Mouse (Mus musculus) liver, embryonic 11.5 days (tissue): ENCODE measurements at regions not wholly inside any gene's neighbourhood (a gene's known extent, or its start where the extent isn't known, plus 50 kb on each side); places are given as distances from the start of the nearest gene placed in this dataset.

Experiments used
- ATAC-seq: fragments of 200-750 bp; cut with Nextera tagmentation; replicated peaks from 2 replicates; pipeline ENCODE4 v1.8.0; 2017; ENCODE audit warnings: moderate number of reproducible peaks, mild to moderate bottlenecking, moderate TSS enrichment, moderate library complexity; ENCODE audit not compliant: low FRiP score
- DNase-seq: peaks from one replicate; pipeline ENCODE4 v3.0.0-alpha.2; 2017; ENCODE audit warnings: low spot score
- H3K27ac ChIP-seq: fragments of 300-500 bp; sonication (generic); 2 replicates; pipeline ENCODE4 v1.5.1; 2014; ENCODE audit warnings: mild to moderate bottlenecking, low read depth, low read length, control low read depth
- H3K27me3 ChIP-seq: fragments of 300-500 bp; sonication (generic); replicated peaks from 2 replicates; pipeline ENCODE4 v1.6.1; 2014; ENCODE audit warnings: low read length, mixed read lengths; ENCODE audit not compliant: control insufficient read depth, insufficient read depth
- H3K36me3 ChIP-seq: fragments of 300-500 bp; sonication (generic); 2 replicates; pipeline ENCODE4 v1.6.1; 2014; ENCODE audit warnings: mild to moderate bottlenecking, low read length, moderate library complexity, mixed read lengths; ENCODE audit not compliant: control insufficient read depth, insufficient read depth
- H3K4me1 ChIP-seq: fragments of 300-500 bp; sonication (generic); replicated peaks from 2 replicates; pipeline ENCODE4 v1.6.1; 2014; ENCODE audit warnings: low read length, mixed read lengths; ENCODE audit not compliant: control insufficient read depth, insufficient read depth
- H3K4me2 ChIP-seq: fragments of 300-500 bp; sonication (generic); 2 replicates; pipeline ENCODE4 v1.6.1; 2014; ENCODE audit warnings: mild to moderate bottlenecking, control low read depth, moderate library complexity
- H3K4me3 ChIP-seq: fragments of 300-500 bp; sonication (generic); 2 replicates; pipeline ENCODE4 v1.5.1; 2014; ENCODE audit warnings: low read depth, low read length, control low read depth
- H3K9ac ChIP-seq: fragments of 300-500 bp; sonication (generic); 2 replicates; pipeline ENCODE4 v1.6.1; 2014; ENCODE audit warnings: low read depth, low read length, control low read depth
- H3K9me3 ChIP-seq: fragments of 300-500 bp; sonication (generic); 2 replicates; pipeline ENCODE4 v1.6.1; 2016; ENCODE audit warnings: low read length, inconsistent platforms, mixed read lengths; ENCODE audit not compliant: control insufficient read depth
- WGBS: fragments of 180-500 bp; shearing (Covaris S2); extraction: QIAGEN DNeasy Blood & Tissue Kit; methylation state at CpG from one replicate; pipeline ENCODE4 v1.1.7; 2014; 5-methylcytosine and 5-hydroxymethylcytosine counted together

GRCm38 (mm10) chr5:119467346-119468085, 203.0 kb upstream of the Tbx3 start:
- DNase-seq: no peak
- ATAC-seq: no peak

GRCm38 (mm10) chr5:119477926-119478325, 192.5 kb upstream of the Tbx3 start:
- H3K36me3 ChIP-seq: no peaks in the 10 kb centered on the region
- no peaks in the 10 kb centered on the region for H3K27me3 ChIP-seq
- H3K4me2 ChIP-seq: no peak overlapping the region
- ATAC-seq (no peak), DNase-seq (no peak)
- no peak overlapping the region for H3K27ac ChIP-seq
- H3K4me1 ChIP-seq: no peaks in the 10 kb centered on the region; the same call in 1 of the 2 replicates
- WGBS: 81% methylated on average over 2 of the region's 2 CpGs
- no peak overlapping the region for H3K4me3 ChIP-seq
- no peak overlapping the region for H3K9ac ChIP-seq
- no peaks in the 10 kb centered on the region for H3K9me3 ChIP-seq

More at GRCm38 (mm10) chr5:119467346-119468085, 203.0 kb upstream of the Tbx3 start:
- Histone ChIP-seq H3K9me3 (no peaks in the 10 kb centered on the region), H3K4me2 (no peak overlapping the region), H3K4me1 (no peaks in the 10 kb centered on the region; the same call in 1 of the 2 replicates), H3K27ac (no peak overlapping the region), H3K36me3 (no peaks in the 10 kb centered on the region), H3K9ac (no peak overlapping the region), H3K4me3 (no peak overlapping the region), H3K27me3 (no peaks in the 10 kb centered on the region)
- WGBS: 70% methylated on average over 13 of the region's 13 CpGs

GRCm38 (mm10) chr5:119478331-119478730, 192.1 kb upstream of the Tbx3 start:
- no peaks in the 10 kb centered on the region; the same call in 1 of the 2 replicates for H3K4me1 ChIP-seq
- DNase-seq (no peak), ATAC-seq (no peak)
- H3K9me3 ChIP-seq: no peaks in the 10 kb centered on the region
- H3K9ac ChIP-seq: no peak overlapping the region
- H3K36me3 ChIP-seq: no peaks in the 10 kb centered on the region
- H3K27ac ChIP-seq: no peak overlapping the region
- H3K4me3 ChIP-seq: no peak overlapping the region
- H3K4me2 ChIP-seq: no peak overlapping the region
- H3K27me3 ChIP-seq: no peaks in the 10 kb centered on the region
- WGBS: 70% methylated on average over 4 of the region's 4 CpGs

GRCm38 (mm10) chr5:119480191-119481190, 190.0 kb upstream of the Tbx3 start:
- H3K27me3 ChIP-seq: no peaks in the 10 kb centered on the region
- H3K4me3 ChIP-seq: no peak overlapping the region
- ATAC-seq (no peak), DNase-seq (no peak)
- H3K9ac ChIP-seq: no peak overlapping the region
- H3K4me1 ChIP-seq: no peaks in the 10 kb centered on the region; the same call in 1 of the 2 replicates
- no peak overlapping the region for H3K4me2 ChIP-seq
- no peaks in the 10 kb centered on the region for H3K9me3 ChIP-seq
- H3K36me3 ChIP-seq: no peaks in the 10 kb centered on the region
- WGBS: 34% methylated on average over 28 of the region's 28 CpGs
- H3K27ac ChIP-seq: no peak overlapping the region

GRCm38 (mm10) chr5:119483706-119484105, 186.8 kb upstream of the Tbx3 start:
- H3K9me3 ChIP-seq: no peaks in the 10 kb centered on the region
- H3K4me2 ChIP-seq: no peak overlapping the region
- no peaks in the 10 kb centered on the region for H3K36me3 ChIP-seq
- no peak overlapping the region for H3K27ac ChIP-seq
- H3K9ac ChIP-seq: no peak overlapping the region
- 48% methylated on average over 8 of the region's 8 CpGs for WGBS
- H3K4me1 ChIP-seq: no peaks in the 10 kb centered on the region; the same call in 1 of the 2 replicates
- DNase-seq (no peak), ATAC-seq (no peak)
- H3K27me3 ChIP-seq: no peaks in the 10 kb centered on the region
- no peak overlapping the region for H3K4me3 ChIP-seq

GRCm38 (mm10) chr5:119486196-119486595, 184.3 kb upstream of the Tbx3 start:
- Histone ChIP-seq H3K4me2 (no peak overlapping the region), H3K4me1 (no peaks in the 10 kb centered on the region), H3K36me3 (no peaks in the 10 kb centered on the region), H3K9ac (no peak overlapping the region), H3K27me3 (no peaks in the 10 kb centered on the region), H3K27ac (no peak overlapping the region), H3K9me3 (no peaks in the 10 kb centered on the region), H3K4me3 (no peak overlapping the region)
- ATAC-seq: no peak
- no peak for DNase-seq

GRCm38 (mm10) chr5:119487184-119487583, 183.3 kb upstream of the Tbx3 start:
- H3K4me1 ChIP-seq: no peaks in the 10 kb centered on the region
- H3K9me3 ChIP-seq: no peaks in the 10 kb centered on the region
- WGBS: 73% methylated on average over 8 of the region's 8 CpGs
- H3K27ac ChIP-seq: no peak overlapping the region
- ATAC-seq (no peak), DNase-seq (no peak)
- H3K36me3 ChIP-seq: no peaks in the 10 kb centered on the region
- no peaks in the 10 kb centered on the region for H3K27me3 ChIP-seq
- no peak overlapping the region for H3K4me3 ChIP-seq
- H3K9ac ChIP-seq: no peak overlapping the region
- H3K4me2 ChIP-seq: no peak overlapping the region

- H3K4me2 ChIP-seq: no peak overlapping the region
- H3K4me1 ChIP-seq: no peaks in the 10 kb centered on the region
- H3K9ac ChIP-seq: no peak overlapping the region
- WGBS: 87% methylated on average over 1 of the region's 1 CpGs
- no peak overlapping the region for H3K27ac ChIP-seq
- H3K4me3 ChIP-seq: no peak overlapping the region
- DNase-seq (no peak), ATAC-seq (no peak)
- no peaks in the 10 kb centered on the region for H3K36me3 ChIP-seq
- no peaks in the 10 kb centered on the region for H3K9me3 ChIP-seq
- no peaks in the 10 kb centered on the region for H3K27me3 ChIP-seq
Observed at GRCm38 (mm10) chr5:119497501-119497900, 173.0 kb upstream of the Tbx3 start.
